Mouse (Mus musculus) thymus, adult 2 months (tissue): ENCODE data around the gene Tmem245.

Experiments used
- CTCF ChIP-seq: fragments of 200-500 bp; IDR thresholded peaks from 2 replicates; pipeline ENCODE4 v1.5.1; 2012; ENCODE audit warnings: mild to moderate bottlenecking, control low read depth, low read length, moderate library complexity, borderline replicate concordance; ENCODE audit not compliant: control insufficient read depth, poor library complexity, insufficient read depth; ENCODE audit errors: extremely low read depth
- POLR2A ChIP-seq: fragments of 200-500 bp; IDR thresholded peaks from 2 replicates; pipeline ENCODE4 v1.6.1; 2012; ENCODE audit warnings: mild to moderate bottlenecking, low read length, control low read depth, moderate library complexity; ENCODE audit not compliant: control insufficient read depth, poor library complexity, insufficient read depth; ENCODE audit errors: extremely low read depth

DNA sequence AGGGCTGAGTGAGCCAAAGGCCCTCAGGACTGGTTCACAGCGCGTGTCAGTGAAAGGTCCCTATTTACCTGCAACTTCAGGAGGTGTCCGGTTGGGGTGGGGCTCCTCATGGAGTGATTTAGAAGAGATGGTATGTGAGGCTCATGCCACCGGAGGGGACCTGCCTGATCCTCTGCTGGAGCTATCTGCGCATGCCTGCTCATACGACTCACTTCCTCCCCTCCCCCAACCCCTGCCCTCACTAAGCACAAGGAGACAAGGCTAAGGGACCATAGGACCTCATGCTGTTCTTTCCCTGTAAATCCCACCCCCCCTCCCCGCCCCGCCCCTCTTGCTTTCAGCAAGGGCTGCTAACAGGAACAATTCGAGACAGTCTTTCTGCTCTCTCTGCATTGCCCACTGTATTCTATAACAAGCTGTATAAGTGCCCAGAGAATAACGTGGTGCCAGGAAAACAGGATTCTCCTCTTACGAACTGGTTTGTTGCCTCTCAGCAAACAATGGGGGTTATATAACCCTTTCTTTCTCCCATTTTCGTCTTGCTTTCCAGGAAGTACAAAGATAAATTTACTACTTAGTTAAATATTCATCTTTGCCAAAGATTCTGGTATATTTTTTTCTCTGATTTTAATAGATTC, 101.2 kb downstream of the Tmem245 start:
- TF ChIP-seq POLR2A (no peak), CTCF (no peak)
